Mouse (Mus musculus): ENCODE measurements around the gene Agmat. TPM values are rescaled to one million over a fixed set of nuclear protein-coding genes. Genes with fewer than 3 reads are reported as not detected.
"Not testable (repeated sequence)": the region's sequence is repeated elsewhere in the genome, so short reads cannot be mapped to it uniquely, and the experiment has no call there.

Gene Agmat
- polyA plus RNA-seq, 1 experiment from 2014 or later, result 3.5 TPM

DNA sequence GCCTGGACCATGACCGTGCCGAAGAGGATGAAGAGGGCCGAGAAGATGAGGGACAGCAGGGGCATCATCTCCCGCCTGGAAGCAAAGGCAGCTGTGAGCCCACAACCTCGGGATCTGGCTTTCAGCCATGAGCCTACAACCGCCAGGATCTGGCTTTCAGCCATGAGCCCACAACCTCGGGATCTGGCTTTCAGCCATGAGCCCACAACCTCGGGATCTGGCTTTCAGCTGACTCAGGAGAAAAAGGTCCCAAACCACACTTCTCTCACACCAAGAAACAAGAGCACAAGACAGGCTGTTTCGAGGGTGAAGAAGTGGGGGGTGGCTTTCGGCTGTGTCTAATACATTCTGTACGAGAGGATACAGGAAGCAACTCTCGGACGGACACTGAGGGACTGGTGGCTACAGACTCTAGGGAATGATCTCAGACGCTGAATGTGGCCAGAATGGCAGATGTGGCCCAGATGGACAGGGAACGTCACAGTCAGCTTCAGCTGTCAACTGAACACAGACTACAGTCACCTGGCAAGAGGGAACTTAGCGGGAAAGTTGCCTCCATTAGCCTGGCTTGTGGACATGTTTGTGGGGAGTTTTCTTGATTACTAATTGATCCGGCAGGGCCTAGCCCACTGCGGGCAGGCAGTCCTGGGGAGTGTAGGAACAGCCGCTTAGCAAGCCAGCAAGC is 20.3 kb downstream of the Agmat start:
- H3K9me3 ChIP-seq, result no peaks in the 10 kb centered on the region
- peaks cover 92% of the 10 kb centered on the region for H3K36me3 ChIP-seq
- peak overlapping the region; percentile 72 for H3K27ac ChIP-seq
- H3K4me1 ChIP-seq, result peaks cover 24% of the 10 kb centered on the region
- WGBS, result 63% methylated on average over 19 of the region's 19 CpGs
- H3K27me3 ChIP-seq (ENCODE audit: insufficient read depth, poor library complexity, severe bottlenecking), result no peaks in the 10 kb centered on the region
- H3K4me3 ChIP-seq, result peak overlapping the region; percentile 16; the same call in 1 of the 2 replicates
- DNase-seq (ENCODE audit: low spot score), result no peak

DNA sequence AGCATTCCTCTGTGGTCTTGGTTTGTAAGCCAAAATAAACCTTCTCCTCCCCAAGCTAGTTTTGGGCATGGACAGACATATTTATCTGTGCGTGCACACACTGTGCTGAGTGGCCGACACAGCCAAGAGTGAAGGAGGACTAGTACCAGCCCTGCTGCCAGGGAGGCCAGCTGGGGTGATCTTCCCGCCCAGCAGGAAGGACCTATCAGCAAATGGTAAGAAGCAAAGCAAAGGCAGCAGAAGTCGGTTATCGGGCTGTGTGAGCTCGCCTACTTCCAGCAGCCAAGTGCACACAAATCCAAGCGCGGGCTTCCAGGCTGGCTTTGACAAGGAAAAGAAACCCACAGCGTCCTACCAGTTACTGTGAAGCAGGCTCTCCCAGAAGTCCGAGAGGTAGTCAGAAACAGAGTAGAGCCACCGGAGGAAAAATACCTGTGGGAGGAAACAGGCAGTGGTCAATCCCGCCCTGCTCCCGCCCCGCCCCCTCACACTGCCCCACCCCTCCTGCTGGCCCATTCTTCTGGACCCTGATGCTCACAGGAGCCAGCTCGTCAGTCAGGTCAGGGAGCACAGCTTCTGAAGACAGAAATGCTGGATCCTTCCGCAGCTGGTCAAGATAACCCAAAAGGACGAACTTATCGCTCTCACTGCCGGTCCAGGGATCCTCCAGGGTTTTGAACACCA is 21.0 kb downstream of the Agmat start:
- Histone ChIP-seq H3K9me3 (no peaks in the 10 kb centered on the region), H3K4me3 (peak overlapping the region; percentile 16; the same call in 1 of the 2 replicates), H3K27ac (peak overlapping the region; percentile 72; the same call in 1 of the 2 replicates), H3K4me1 (peaks cover 24% of the 10 kb centered on the region), H3K27me3 (ENCODE audit: insufficient read depth, poor library complexity, severe bottlenecking) (no peaks in the 10 kb centered on the region), H3K36me3 (peaks cover 92% of the 10 kb centered on the region)
- 41% methylated on average over 19 of the region's 19 CpGs for WGBS
- peak; percentile 90 for DNase-seq (ENCODE audit: low spot score)

DNA sequence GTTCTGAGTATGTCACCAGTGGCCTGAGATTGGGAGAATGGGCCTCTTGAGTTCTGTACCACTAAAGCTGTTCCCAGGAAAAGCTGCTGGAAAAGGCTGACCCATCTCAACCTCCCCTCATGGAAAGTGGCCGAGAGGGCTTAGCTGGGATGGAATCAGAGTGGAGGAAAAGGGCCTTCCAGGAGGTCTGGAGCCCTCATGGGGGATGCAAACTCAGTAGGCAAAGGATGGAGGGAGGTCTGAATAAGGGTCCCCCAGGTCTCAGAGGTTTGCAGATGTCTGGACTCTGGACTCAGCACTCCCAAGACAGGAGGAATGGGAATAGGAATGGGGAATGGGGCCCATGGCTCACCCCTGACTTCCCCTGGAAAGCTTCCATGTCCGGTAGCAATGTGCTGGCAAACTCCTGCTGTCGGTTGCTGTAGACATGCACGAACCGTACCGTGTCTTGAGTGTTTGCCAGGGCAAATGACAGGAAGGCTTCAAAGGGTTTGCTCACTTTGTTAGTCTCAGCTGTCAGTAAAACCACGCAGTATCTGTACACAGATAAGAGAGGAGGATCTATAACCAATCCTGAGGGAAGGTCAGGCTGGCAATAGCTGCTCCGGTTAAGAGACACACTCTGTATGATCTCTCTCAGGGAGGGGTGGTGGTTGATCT is 23.2 kb downstream of the Agmat start:
- peaks cover 92% of the 10 kb centered on the region for H3K36me3 ChIP-seq
- H3K9me3 ChIP-seq, result no peaks in the 10 kb centered on the region
- peaks cover 24% of the 10 kb centered on the region for H3K4me1 ChIP-seq
- H3K27ac ChIP-seq, result no peak overlapping the region
- H3K27me3 ChIP-seq (ENCODE audit: insufficient read depth, poor library complexity, severe bottlenecking), result no peaks in the 10 kb centered on the region
- no peak for DNase-seq (ENCODE audit: low spot score)
- WGBS, result 68% methylated on average over 8 of the region's 8 CpGs
- no peak overlapping the region for H3K4me3 ChIP-seq

- no peaks in the 10 kb centered on the region for H3K27me3 ChIP-seq (ENCODE audit: insufficient read depth, poor library complexity, severe bottlenecking)
- DNase-seq (ENCODE audit: low spot score), result no peak
- H3K27ac ChIP-seq, result no peak overlapping the region
- peaks cover 18% of the 10 kb centered on the region for H3K4me1 ChIP-seq
- 81% methylated on average over 8 of the region's 8 CpGs for WGBS
- H3K36me3 ChIP-seq, result peaks cover 95% of the 10 kb centered on the region
- no peak overlapping the region for H3K4me3 ChIP-seq
- no peaks in the 10 kb centered on the region for H3K9me3 ChIP-seq
Observed at GRCm38 (mm10) chr4:141771823-141772222, 25.4 kb downstream of the Agmat start.

DNA sequence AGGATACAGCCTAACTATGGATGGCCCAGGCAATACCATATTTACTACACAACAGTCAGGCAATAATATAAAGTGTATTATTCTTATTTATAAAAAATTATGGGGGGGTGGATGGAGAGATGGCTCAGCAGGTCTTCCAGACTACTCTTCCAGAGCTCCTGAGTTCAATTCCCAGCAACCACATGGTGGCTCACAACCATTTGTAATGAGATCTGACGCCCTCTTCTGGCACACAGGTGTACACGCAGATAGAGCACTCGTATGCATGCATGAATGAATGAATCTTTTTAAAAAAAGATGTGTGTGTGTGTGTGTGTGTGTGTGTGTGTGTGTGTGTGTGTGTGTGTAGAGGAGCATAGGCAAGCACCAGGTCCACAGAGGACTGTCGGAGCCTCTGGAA is 26.5 kb downstream of the Agmat start:
- not testable (repeated sequence) for H3K27ac ChIP-seq; DNase-seq (ENCODE audit: low spot score); H3K4me3 ChIP-seq; H3K9me3 ChIP-seq; H3K4me1 ChIP-seq; H3K27me3 ChIP-seq (ENCODE audit: insufficient read depth, poor library complexity, severe bottlenecking)
- 83% methylated on average over 4 of the region's 4 CpGs for WGBS
- H3K36me3 ChIP-seq, result peaks cover 90% of the 10 kb centered on the region

DNA sequence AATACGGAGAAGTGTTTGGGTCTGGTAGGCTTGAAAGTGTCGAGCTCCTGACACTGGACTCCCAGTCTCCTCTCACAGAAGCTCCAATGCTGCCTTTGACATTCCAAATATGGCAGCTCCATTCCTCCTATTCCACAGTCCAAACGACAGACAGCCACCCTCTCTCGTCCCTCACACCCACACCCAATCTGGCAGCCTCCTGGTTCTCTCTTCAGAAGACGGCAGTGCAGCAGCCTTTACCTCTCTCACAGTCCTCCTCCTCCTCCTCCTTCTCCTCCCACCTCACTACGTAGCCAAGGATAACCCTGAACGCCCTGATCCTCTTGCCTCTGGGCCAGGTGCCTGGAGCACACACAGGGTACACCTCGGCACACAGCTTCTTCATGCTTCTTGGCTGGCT is 33.4 kb downstream of the Agmat start:
- Histone ChIP-seq H3K27ac (no peak overlapping the region), H3K27me3 (ENCODE audit: insufficient read depth, poor library complexity, severe bottlenecking) (no peaks in the 10 kb centered on the region), H3K9me3 (no peaks in the 10 kb centered on the region), H3K4me3 (no peak overlapping the region), H3K4me1 (no peaks in the 10 kb centered on the region), H3K36me3 (peaks cover 92% of the 10 kb centered on the region)
- no peak for DNase-seq (ENCODE audit: low spot score)
- 75% methylated on average over 8 of the region's 8 CpGs for WGBS

GRCm38 (mm10) chr4:141781201-141781985 is 34.9 kb downstream of the Agmat start:
- Histone ChIP-seq H3K27ac (no peak overlapping the region), H3K4me1 (no peaks in the 10 kb centered on the region), H3K4me3 (no peak overlapping the region), H3K9me3 (no peaks in the 10 kb centered on the region), H3K36me3 (peaks cover 92% of the 10 kb centered on the region), H3K27me3 (ENCODE audit: insufficient read depth, poor library complexity, severe bottlenecking) (no peaks in the 10 kb centered on the region)
- DNase-seq (ENCODE audit: low spot score), result no peak
- WGBS, result 97% methylated on average over 8 of the region's 8 CpGs

GRCm38 (mm10) chr4:141784835-141785234 is 38.4 kb downstream of the Agmat start:
- no peak overlapping the region for H3K4me3 ChIP-seq
- H3K4me1 ChIP-seq, result peaks cover 4% of the 10 kb centered on the region; the same call in 1 of the 2 replicates
- no peak overlapping the region for H3K27ac ChIP-seq
- 85% methylated on average over 5 of the region's 5 CpGs for WGBS
- DNase-seq (ENCODE audit: low spot score), result no peak
- peaks cover 81% of the 10 kb centered on the region for H3K36me3 ChIP-seq
- no peaks in the 10 kb centered on the region for H3K9me3 ChIP-seq
- H3K27me3 ChIP-seq (ENCODE audit: insufficient read depth, poor library complexity, severe bottlenecking), result no peaks in the 10 kb centered on the region

DNA sequence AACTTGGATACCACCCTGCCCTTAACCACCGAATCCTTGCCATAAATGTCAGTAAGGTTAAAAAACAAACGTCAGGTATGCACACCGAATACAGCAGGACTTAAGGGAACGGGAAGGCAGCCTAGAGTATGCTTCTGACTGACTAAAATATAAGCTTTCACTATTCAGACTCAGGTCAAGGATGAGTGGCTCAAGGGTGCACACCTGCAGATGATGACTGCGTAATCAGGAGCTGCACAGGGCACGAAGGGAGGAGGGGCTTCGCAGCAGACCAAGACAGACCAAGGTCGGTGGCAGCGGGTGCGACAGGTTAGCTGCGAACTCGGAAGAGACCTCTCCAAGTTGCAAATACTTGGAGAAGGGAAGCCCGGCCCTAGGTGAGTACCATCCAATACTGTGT is 39.7 kb downstream of the Agmat start:
- Histone ChIP-seq H3K4me3 (no peak overlapping the region), H3K27me3 (ENCODE audit: insufficient read depth, poor library complexity, severe bottlenecking) (no peaks in the 10 kb centered on the region), H3K27ac (no peak overlapping the region), H3K4me1 (peaks cover 6% of the 10 kb centered on the region; the same call in 1 of the 2 replicates), H3K9me3 (no peaks in the 10 kb centered on the region), H3K36me3 (peaks cover 68% of the 10 kb centered on the region)
- no peak for DNase-seq (ENCODE audit: low spot score)
- 89% methylated on average over 13 of the region's 13 CpGs for WGBS

DNA sequence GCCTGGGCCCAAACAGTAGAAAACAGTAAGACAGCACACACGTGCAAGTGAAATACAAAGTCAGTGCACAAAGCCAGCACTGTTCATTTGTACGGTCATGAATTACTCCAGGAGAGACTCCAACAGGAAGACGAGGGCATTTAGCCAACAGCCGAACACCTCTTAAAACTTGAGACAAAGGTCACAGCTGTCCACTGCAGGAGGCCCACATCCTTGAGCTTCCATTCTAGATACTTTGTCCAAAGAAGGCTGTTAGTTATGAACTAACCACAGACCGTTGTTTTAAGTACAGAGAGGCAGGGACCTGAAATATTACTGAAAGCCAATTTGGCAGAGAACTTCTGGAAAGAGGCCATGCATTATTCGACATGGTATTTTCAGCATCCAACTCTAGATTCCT is 40.6 kb downstream of the Agmat start:
- Histone ChIP-seq H3K4me1 (peaks cover 6% of the 10 kb centered on the region; the same call in 1 of the 2 replicates), H3K9me3 (no peaks in the 10 kb centered on the region), H3K27me3 (ENCODE audit: insufficient read depth, poor library complexity, severe bottlenecking) (no peaks in the 10 kb centered on the region), H3K36me3 (peaks cover 59% of the 10 kb centered on the region), H3K27ac (no peak overlapping the region), H3K4me3 (no peak overlapping the region)
- DNase-seq (ENCODE audit: low spot score), result no peak
- 85% methylated on average over 6 of the region's 6 CpGs for WGBS

DNA sequence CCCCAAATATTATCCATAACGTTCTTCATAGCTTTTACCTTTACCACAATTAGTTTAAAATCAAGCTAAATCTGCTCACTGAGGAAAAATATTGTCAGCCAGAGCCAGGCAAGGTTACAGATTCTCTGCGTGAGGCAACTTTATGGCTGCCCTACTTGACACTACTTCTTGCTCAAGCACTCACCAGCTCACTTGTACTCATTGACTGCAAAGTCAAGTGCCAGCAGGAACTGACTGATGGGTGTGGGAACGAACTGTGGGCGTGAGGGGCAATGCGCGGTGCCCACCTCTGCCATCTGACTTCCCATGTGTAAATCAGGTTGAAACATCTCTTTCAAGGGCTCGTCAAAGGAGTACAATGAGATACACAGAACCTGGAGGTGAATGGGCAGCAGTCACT is 41.0 kb downstream of the Agmat start:
- H3K4me1 ChIP-seq, result peaks cover 6% of the 10 kb centered on the region; the same call in 1 of the 2 replicates
- H3K4me3 ChIP-seq, result no peak overlapping the region
- peaks cover 54% of the 10 kb centered on the region for H3K36me3 ChIP-seq
- DNase-seq (ENCODE audit: low spot score), result no peak
- no peaks in the 10 kb centered on the region for H3K27me3 ChIP-seq (ENCODE audit: insufficient read depth, poor library complexity, severe bottlenecking)
- 91% methylated on average over 7 of the region's 7 CpGs for WGBS
- no peak overlapping the region for H3K27ac ChIP-seq
- no peaks in the 10 kb centered on the region for H3K9me3 ChIP-seq

- peak overlapping the region; percentile 93 for H3K27ac ChIP-seq
- H3K36me3 ChIP-seq, result peaks cover 33% of the 10 kb centered on the region
- H3K27me3 ChIP-seq (ENCODE audit: insufficient read depth, poor library complexity, severe bottlenecking), result no peaks in the 10 kb centered on the region
- H3K4me1 ChIP-seq, result peaks cover 10% of the 10 kb centered on the region; the same call in 1 of the 2 replicates
- peak overlapping the region; percentile 87 for H3K4me3 ChIP-seq
- H3K9me3 ChIP-seq, result no peaks in the 10 kb centered on the region
- DNase-seq (ENCODE audit: low spot score), result no peak
- WGBS, result 42% methylated on average over 3 of the region's 3 CpGs
Observed at GRCm38 (mm10) chr4:141789564-141790218, 43.2 kb downstream of the Agmat start.
